Mouse (Mus musculus) testis, adult 2 months (tissue): ENCODE measurements at regions not wholly inside any gene's neighbourhood (a gene's known extent, or its start where the extent isn't known, plus 50 kb on each side); places are given as distances from the start of the nearest gene placed in this dataset.
A peak's percentile ranks its signal among the peaks of the same experiment; 100 is the strongest.
"Not testable (repeated sequence)": the region's sequence is repeated elsewhere in the genome, so short reads cannot be mapped to it uniquely, and the experiment has no call there.

ENCODE experiments used
- H3K27ac ChIP-seq: fragments of 200-500 bp; 2 replicates; pipeline ENCODE4 v1.5.1; 2012; ENCODE audit warnings: low read depth, low read length; ENCODE audit not compliant: control insufficient read depth, insufficient read depth
- H3K27me3 ChIP-seq: fragments of 200-500 bp; 2 replicates; pipeline ENCODE4 v1.6.1; 2012; ENCODE audit warnings: mild to moderate bottlenecking, low read length, moderate library complexity; ENCODE audit not compliant: control insufficient read depth, insufficient read depth
- H3K36me3 ChIP-seq: fragments of 200-500 bp; 2 replicates; pipeline ENCODE4 v1.6.1; 2012; ENCODE audit warnings: mild to moderate bottlenecking, low read length; ENCODE audit not compliant: control insufficient read depth, insufficient read depth
- H3K4me1 ChIP-seq: fragments of 200-500 bp; 2 replicates; pipeline ENCODE4 v1.6.1; 2012; ENCODE audit warnings: low read length; ENCODE audit not compliant: control insufficient read depth, insufficient read depth
- H3K4me3 ChIP-seq: fragments of 200-500 bp; 2 replicates; pipeline ENCODE4 v1.5.1; 2012; ENCODE audit warnings: low read depth, mild to moderate bottlenecking, low read length, moderate library complexity, mixed read lengths; ENCODE audit not compliant: control insufficient read depth
- CTCF ChIP-seq: fragments of 200-500 bp; IDR thresholded peaks from 2 replicates; pipeline ENCODE4 v1.5.1; 2012; ENCODE audit warnings: low read depth, mild to moderate bottlenecking, inconsistent platforms, low read length, moderate library complexity; ENCODE audit not compliant: control insufficient read depth, insufficient read depth, insufficient replicate concordance
- POLR2A ChIP-seq: fragments of 200-500 bp; IDR thresholded peaks from 2 replicates; pipeline ENCODE4 v1.6.1; 2012; ENCODE audit warnings: low read depth, mild to moderate bottlenecking, inconsistent platforms, low read length, moderate library complexity; ENCODE audit not compliant: control insufficient read depth

DNA sequence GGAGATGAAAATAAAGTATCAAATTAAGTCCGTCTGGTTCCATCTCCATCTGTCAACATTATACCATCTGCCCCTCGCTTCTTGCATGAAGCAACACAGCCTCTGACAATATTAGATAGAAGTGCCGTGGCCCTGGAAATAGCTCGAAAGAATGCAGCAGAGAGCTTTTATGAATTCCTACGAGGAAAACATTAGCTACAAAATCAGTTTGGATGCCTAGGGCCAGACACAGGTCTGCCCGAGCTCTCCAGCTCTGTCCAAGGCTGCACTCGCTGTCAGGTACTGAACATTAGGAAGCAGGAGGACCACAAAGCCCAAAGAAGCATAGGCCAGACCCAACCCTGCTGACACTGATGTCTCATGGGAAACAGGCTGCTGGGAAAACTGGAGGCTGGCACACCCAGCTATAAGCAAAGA is 192.3 kb downstream of the Tcp10c start:
- no peaks in the 10 kb centered on the region for H3K27me3 ChIP-seq
- no peaks in the 10 kb centered on the region for H3K36me3 ChIP-seq
- H3K27ac ChIP-seq: no peak overlapping the region
- H3K4me3 ChIP-seq: no peak overlapping the region
- no peak for TF ChIP-seq POLR2A
- TF ChIP-seq CTCF: no peak
- H3K4me1 ChIP-seq: no peaks in the 10 kb centered on the region

DNA sequence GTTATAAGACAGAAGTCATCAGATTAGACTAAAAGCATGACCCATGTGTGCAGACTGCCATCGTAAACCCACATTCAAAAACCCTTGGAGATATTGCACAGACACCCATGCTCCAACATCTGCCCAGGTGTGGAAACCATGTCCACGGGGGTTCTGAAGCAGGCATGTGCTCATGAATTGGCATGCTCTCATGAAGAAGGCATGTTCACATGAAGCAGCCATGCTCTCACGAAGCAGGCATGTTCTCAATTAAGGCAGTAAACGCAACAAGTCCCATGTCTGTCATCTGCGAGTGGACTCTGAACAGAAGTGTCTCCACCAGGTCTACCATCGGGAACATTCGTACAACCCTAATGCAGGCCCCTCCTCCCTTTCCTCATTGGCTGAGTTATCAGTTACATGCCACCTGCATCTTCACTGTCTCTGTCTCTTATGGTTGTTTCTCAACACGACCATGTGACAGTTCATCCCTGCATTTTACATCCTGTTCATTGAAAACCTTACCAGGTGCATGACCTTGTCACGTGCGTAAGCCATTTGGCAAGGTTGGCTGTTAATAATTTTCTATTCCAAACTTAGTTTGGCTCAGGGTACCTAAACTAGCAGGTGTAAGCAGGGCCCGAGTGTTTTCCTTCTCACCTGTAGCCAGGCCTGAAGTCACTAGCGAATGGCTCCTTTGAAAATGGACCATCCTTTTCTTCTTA is 193.4 kb downstream of the Tcp10c start:
- Histone ChIP-seq H3K27ac (no peak overlapping the region), H3K4me3 (no peak overlapping the region), H3K4me1 (no peaks in the 10 kb centered on the region), H3K27me3 (no peaks in the 10 kb centered on the region), H3K36me3 (no peaks in the 10 kb centered on the region)
- no peak for TF ChIP-seq CTCF
- TF ChIP-seq POLR2A: no peak

DNA sequence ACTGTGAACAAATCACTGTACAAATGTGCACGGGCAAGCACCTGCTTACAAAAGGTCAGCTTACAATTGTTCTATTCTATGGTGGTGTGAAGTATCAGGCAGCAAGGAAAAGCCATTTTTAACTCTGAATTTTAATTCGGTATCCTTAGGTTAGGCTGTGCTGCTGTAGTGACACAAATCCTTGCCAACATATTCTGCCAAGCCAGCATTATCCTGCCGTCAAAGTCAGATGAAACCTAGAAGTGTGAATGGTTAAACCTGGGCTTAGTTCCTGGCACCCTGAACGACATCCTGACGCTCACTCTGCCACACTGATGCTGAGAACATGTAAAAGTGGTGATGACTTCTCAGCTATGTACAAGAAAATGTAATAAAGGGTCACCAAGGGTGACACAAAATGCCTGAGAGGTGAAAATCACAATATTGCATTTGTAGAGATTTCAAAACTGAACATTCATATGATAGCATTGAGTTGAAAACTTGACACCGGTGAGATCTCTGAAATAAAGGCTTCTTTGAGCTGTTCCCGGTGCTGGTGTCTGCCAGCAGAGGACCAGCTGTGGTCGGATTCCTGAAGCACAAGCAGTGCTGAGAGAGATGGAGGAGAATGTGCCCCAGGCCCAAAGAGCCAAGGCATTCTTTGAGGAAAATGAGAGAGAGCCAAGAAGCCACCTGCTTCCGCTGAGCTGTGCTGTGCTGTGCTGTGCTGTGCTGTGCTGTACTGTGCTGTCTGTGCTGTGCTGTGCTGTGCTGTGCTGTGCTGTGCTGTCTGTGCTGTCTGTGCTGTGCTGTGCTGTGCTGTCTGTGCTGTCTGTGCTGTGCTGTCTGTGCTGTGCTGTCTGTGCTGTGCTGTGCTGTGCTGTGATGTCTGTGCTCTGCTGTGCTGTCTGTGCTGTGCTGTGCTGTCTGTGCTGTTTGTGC is 195.9 kb downstream of the Tcp10c start:
- TF ChIP-seq POLR2A (no peak), CTCF (no peak)
- H3K27ac ChIP-seq: no peak overlapping the region
- no peak overlapping the region for H3K4me3 ChIP-seq
- no peaks in the 10 kb centered on the region for H3K4me1 ChIP-seq
- no peaks in the 10 kb centered on the region for H3K27me3 ChIP-seq
- H3K36me3 ChIP-seq: no peaks in the 10 kb centered on the region

DNA sequence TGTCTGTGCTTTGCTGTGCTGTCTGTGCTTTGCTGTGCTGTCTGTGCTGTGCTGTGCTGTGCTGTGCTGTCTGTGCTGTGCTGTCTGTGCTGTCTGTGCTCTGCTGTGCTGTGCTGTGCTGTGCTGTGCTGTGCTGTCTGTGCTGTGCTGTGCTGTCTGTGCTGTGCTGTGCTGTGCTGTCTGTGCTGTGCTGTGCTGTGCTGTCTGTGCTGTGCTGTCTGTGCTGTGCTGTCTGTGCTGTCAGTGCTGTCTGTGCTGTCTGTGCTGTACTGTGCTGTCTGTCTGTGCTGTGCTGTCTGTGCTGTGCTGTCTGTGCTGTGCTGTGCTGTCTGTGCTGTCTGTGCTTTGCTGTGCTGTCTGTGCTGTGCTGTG is 196.5 kb downstream of the Tcp10c start:
- H3K4me1 ChIP-seq, H3K27ac ChIP-seq, H3K27me3 ChIP-seq: not testable (repeated sequence)

DNA sequence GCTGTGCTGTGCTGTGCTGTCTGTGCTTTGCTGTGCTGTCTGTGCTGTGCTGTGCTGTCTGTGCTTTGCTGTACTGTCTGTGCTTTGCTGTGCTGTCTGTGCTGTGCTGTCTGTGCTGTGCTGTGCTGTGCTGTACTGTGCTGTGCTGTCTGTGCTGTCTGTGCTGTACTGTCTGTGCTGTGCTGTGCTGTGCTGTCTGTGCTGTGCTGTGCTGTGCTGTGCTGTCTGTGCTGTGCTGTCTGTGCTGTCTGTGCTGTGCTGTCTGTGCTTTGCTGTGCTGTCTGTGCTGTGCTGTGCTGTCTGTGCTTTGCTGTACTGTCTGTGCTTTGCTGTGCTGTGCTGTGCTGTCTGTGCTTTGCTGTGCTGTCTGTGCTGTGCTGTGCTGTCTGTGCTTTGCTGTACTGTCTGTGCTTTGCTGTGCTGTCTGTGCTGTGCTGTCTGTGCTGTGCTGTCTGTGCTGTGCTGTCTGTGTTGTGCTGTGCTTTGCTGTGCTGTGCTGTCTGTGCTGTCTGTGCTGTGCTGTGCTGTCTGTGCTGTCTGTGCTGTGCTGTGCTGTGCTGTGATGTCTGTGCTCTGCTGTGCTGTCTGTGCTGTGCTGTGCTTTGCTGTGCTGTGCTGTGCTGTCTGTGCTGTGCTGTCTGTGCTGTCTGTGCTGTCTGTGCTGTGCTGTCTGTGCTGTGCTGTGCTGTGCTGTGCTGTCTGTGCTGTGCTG is 197.5 kb downstream of the Tcp10c start:
- H3K4me1 ChIP-seq, H3K27me3 ChIP-seq, H3K4me3 ChIP-seq, H3K36me3 ChIP-seq, H3K27ac ChIP-seq: not testable (repeated sequence)

More for the DNA sequence above, 196.5 kb downstream of the Tcp10c start:
- not testable (repeated sequence) for H3K36me3 ChIP-seq, H3K4me3 ChIP-seq

DNA sequence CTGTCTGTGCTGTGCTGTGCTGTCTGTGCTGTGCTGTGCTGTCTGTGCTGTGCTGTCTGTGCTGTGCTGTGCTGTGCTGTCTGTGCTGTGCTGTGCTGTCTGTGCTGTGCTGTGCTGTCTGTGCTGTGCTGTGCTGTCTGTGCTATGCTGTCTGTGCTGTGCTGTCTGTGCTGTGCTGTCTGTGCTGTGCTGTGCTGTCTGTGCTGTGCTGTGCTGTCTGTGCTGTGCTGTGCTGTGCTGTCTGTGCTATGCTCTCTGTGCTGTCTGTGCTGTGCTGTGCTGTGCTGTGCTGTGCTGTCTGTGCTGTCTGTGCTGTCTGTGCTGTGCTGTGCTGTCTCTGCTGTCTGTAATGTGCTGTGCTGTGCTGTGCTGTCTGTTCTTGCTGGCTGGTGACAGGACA is 198.5 kb downstream of the Tcp10c start:
- not testable (repeated sequence) for H3K27me3 ChIP-seq, H3K4me1 ChIP-seq, H3K36me3 ChIP-seq, H3K27ac ChIP-seq, H3K4me3 ChIP-seq

DNA sequence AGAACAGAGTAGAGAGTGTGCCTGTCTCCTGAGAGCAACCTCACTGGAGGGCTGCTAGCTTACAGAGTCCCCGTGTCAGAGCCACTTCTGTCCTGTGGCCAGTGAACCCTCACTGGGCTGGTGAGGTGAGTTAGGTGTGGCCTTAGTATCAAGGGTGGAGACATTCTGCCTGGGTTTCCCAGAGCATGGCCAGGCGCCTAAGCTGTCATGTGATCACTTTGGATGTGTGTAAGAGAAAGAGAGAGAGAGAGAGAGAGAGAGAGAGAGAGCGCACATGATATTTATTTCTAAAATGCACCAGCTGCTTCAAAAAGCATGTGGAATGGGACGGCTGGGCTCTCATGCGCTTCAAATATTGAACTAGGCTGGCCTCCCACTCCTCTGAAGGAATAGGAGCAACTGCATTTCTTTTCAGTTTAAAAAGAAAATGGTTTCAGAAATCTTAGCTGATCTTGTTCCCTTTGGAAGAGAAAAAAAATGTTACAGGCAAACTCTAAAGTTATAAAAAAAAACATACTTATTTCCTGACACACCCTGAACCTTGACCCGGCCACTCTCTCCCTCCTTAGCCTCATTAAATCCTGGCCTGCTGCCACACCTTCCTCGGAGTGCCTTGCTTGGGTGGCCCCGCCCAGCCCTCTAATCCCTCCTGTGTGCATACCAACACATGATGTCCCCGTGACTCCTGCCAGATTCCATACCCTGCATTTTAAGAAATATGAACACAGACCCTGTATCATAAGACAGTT is 201.1 kb downstream of the Tcp10c start:
- not testable (repeated sequence) for H3K36me3 ChIP-seq, H3K27ac ChIP-seq, H3K27me3 ChIP-seq, H3K4me1 ChIP-seq
- H3K4me3 ChIP-seq: peak overlapping the region; percentile 43; the same call in 1 of the 2 replicates
